Mouse (Mus musculus) lung, adult 2 months (tissue): ENCODE measurements around the gene Mfsd8.
"Not testable (repeated sequence)": the region's sequence is repeated elsewhere in the genome, so short reads cannot be mapped to it uniquely, and the experiment has no call there.

Experiments
- CTCF ChIP-seq: fragments of 200-500 bp; IDR thresholded peaks from 2 replicates; pipeline ENCODE4 v1.5.1; 2011; ENCODE audit warnings: mild to moderate bottlenecking, low read length, control low read depth; ENCODE audit not compliant: insufficient read depth
- POLR2A ChIP-seq: fragments of 200-500 bp; IDR thresholded peaks from 2 replicates; pipeline ENCODE4 v1.6.1; 2011; ENCODE audit warnings: low read depth, mild to moderate bottlenecking, control low read depth, low read length, borderline replicate concordance; ENCODE audit errors: extremely low read depth

DNA sequence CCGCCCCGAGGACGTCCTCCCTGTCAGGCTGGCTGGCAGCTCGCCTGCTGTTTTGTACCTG, 101 bp upstream of the Mfsd8 start, which contains the start of gene Abhd18:
- not testable (repeated sequence) for TF ChIP-seq CTCF, POLR2A
